Mouse (Mus musculus) T-helper 1 cell (primary cell): ENCODE measurements at regions not wholly inside any gene's neighbourhood (a gene's known extent, or its start where the extent isn't known, plus 50 kb on each side); places are given as distances from the start of the nearest gene placed in this dataset.

Experiments
- in situ Hi-C: fragments of 300-600 bp; cut with MboI, MseI; formaldehyde crosslinking; loops from one replicate; pipeline ENCODE4 v1.15.1; 2025; ENCODE audit warnings: high pct_unique_total_duplicates

- in situ Hi-C loops: loop anchor here (25.0 kb wide), 1 partner anchor 638 kb away; the partner anchor contains the start of gene Rtn1
Observed at GRCm38 (mm10) chr12:71773891-71774290, 57.0 kb upstream of the Daam1 start.

DNA sequence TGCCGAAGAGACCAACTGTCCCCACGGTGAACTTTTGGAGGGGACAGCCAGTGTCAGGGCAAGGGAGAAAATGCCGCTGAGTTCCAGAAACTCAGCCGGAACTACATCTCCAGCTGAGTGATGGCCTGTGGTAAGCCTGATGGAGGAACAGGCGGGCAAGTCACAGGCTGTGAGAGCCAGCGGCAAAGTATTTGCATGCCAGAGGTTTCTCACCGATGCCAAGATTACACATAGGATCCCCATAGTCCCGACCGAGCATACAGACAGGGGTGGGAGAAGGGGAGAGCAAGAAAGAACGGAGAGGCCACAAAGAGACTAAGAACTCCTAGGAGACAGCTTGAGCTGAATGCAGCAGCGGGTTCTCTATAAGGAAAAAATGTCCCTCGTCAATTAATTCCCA is 55.8 kb upstream of the Daam1 start:
- in situ Hi-C loops: no loop called here

GRCm38 (mm10) chr12:71778137-71778536 is 52.7 kb upstream of the Daam1 start:
- in situ Hi-C loops: no loop called here

GRCm38 (mm10) chr12:71778948-71779347 is 51.9 kb upstream of the Daam1 start:
- in situ Hi-C loops: no loop called here

DNA sequence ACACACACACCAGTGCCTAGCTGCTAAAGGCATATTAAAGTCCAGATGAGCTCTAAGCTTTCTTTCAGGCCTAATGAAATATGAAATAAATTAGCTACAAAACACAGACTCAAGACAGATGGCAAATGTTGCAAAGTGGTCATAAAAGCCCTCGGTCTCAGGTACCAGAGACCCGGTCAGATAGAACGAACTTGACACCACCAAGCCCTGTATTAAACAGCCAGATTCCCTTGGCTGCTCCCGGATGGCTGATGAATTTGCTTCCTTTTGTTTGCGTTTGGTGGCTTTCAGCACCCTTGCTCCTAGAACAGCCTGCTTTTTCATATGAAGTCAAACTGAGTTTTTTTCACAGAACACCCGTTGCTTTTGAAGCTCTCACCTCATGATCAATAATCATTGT is 51.5 kb upstream of the Daam1 start:
- in situ Hi-C loops: no loop called here
